Mouse (Mus musculus) liver, embryonic 13.5 days (tissue): ENCODE results near the gene Kif17. TPM values are rescaled to one million over a fixed set of nuclear protein-coding genes. Genes with fewer than 3 reads are reported as not detected.

ENCODE experiments used
- ATAC-seq: fragments of 200-750 bp; cut with Nextera tagmentation; 2 replicates; pipeline ENCODE4 v1.8.0; 2017; ENCODE audit warnings: low read depth, mild to moderate bottlenecking, moderate number of reproducible peaks, moderate library complexity
- DNase-seq: peaks from one replicate; pipeline ENCODE4 v3.0.0; 2022
- H3K27ac ChIP-seq: fragments of 300-500 bp; sonication (generic); 2 replicates; pipeline ENCODE4 v1.5.1; 2015; ENCODE audit warnings: moderate library complexity, mild to moderate bottlenecking, inconsistent platforms
- H3K27me3 ChIP-seq: fragments of 300-500 bp; sonication (generic); 2 replicates; pipeline ENCODE4 v1.6.1; 2015; ENCODE audit warnings: mild to moderate bottlenecking, inconsistent platforms
- H3K36me3 ChIP-seq: fragments of 300-500 bp; sonication (generic); 2 replicates; pipeline ENCODE4 v1.6.1; 2015; ENCODE audit warnings: mild to moderate bottlenecking, inconsistent platforms
- H3K4me1 ChIP-seq: fragments of 300-500 bp; sonication (generic); replicated peaks from 2 replicates; pipeline ENCODE4 v1.6.1; 2015; ENCODE audit warnings: inconsistent platforms
- H3K4me2 ChIP-seq: fragments of 300-500 bp; sonication (generic); 2 replicates; pipeline ENCODE4 v1.6.1; 2015; ENCODE audit warnings: inconsistent platforms, mild to moderate bottlenecking, moderate library complexity
- H3K4me3 ChIP-seq: fragments of 300-500 bp; sonication (generic); replicated peaks from 2 replicates; pipeline ENCODE4 v1.5.1; 2015; ENCODE audit warnings: mild to moderate bottlenecking, inconsistent platforms
- H3K9ac ChIP-seq: fragments of 300-500 bp; sonication (generic); 2 replicates; pipeline ENCODE4 v1.6.1; 2015; ENCODE audit warnings: mild to moderate bottlenecking, inconsistent platforms
- H3K9me3 ChIP-seq: fragments of 300-500 bp; sonication (generic); replicated peaks from 2 replicates; pipeline ENCODE4 v1.6.1; 2016; ENCODE audit warnings: inconsistent platforms
- WGBS: fragments of 180-500 bp; shearing (Covaris S2); methylation state at CpG from one replicate; pipeline ENCODE4 v1.1.7; 2015; ENCODE audit not compliant: insufficient replicate concordance; 5-methylcytosine and 5-hydroxymethylcytosine counted together
- polyA plus RNA-seq: library from polyadenylated mRNA; unstranded; fragments of >200 nt; fragmentation: Nextera tagmentation; extraction: Ambion mirVana; gene quantifications from 2 replicates; pipeline ENCODE4 v1.2.1, GENCODE M21; 2015

Kif17 gene
- polyA plus RNA-seq, 1 experiment from 2014 or later = 0.23 TPM

- no peak overlapping the region for H3K4me3 ChIP-seq
- no peak overlapping the region for H3K4me2 ChIP-seq
- peaks cover 4% of the 10 kb centered on the region for H3K4me1 ChIP-seq
- DNase-seq (no peak), ATAC-seq (no peak)
- no peak overlapping the region for H3K27ac ChIP-seq
- no peaks in the 10 kb centered on the region for H3K27me3 ChIP-seq
- 63% methylated on average over 9 of the region's 9 CpGs for WGBS
- H3K9ac ChIP-seq = no peak overlapping the region
- no peaks in the 10 kb centered on the region for H3K9me3 ChIP-seq
- peaks cover 72% of the 10 kb centered on the region for H3K36me3 ChIP-seq
Measured at GRCm38 (mm10) chr4:138315781-138316180, 65.5 kb downstream of the Kif17 start.

- Histone ChIP-seq H3K4me2 (no peak overlapping the region), H3K9me3 (no peaks in the 10 kb centered on the region), H3K36me3 (peaks cover 66% of the 10 kb centered on the region), H3K9ac (no peak overlapping the region), H3K4me1 (peaks cover 6% of the 10 kb centered on the region), H3K4me3 (no peak overlapping the region), H3K27ac (no peak overlapping the region), H3K27me3 (no peaks in the 10 kb centered on the region)
- DNase-seq = no peak
- 76% methylated on average over 6 of the region's 6 CpGs for WGBS
- no peak for ATAC-seq
Measured at GRCm38 (mm10) chr4:138316369-138316768, 66.1 kb downstream of the Kif17 start.

- Histone ChIP-seq H3K9ac (no peak overlapping the region), H3K4me1 (peaks cover 12% of the 10 kb centered on the region), H3K36me3 (peaks cover 43% of the 10 kb centered on the region), H3K27me3 (no peaks in the 10 kb centered on the region), H3K4me3 (no peak overlapping the region), H3K9me3 (no peaks in the 10 kb centered on the region), H3K27ac (no peak overlapping the region), H3K4me2 (no peak overlapping the region)
- ATAC-seq (peak; percentile 42; the same call in 1 of the 2 replicates), DNase-seq (peak; percentile 44)
- 50% methylated on average over 6 of the region's 6 CpGs for WGBS
Measured at GRCm38 (mm10) chr4:138318509-138319266, 68.5 kb downstream of the Kif17 start.

- Histone ChIP-seq H3K27ac (no peak overlapping the region), H3K4me3 (no peak overlapping the region), H3K9me3 (no peaks in the 10 kb centered on the region), H3K4me1 (peaks cover 20% of the 10 kb centered on the region), H3K4me2 (no peak overlapping the region), H3K27me3 (no peaks in the 10 kb centered on the region), H3K9ac (no peak overlapping the region), H3K36me3 (peaks cover 35% of the 10 kb centered on the region)
- DNase-seq (peak; percentile 66), ATAC-seq (no peak; the same call in 1 of the 2 replicates)
- 26% methylated on average over 10 of the region's 10 CpGs for WGBS
Measured at GRCm38 (mm10) chr4:138319508-138319907, 69.3 kb downstream of the Kif17 start.

- DNase-seq (no peak), ATAC-seq (no peak)
- Histone ChIP-seq H3K4me3 (no peak overlapping the region), H3K9ac (no peak overlapping the region), H3K9me3 (no peaks in the 10 kb centered on the region), H3K27ac (no peak overlapping the region), H3K4me2 (no peak overlapping the region), H3K36me3 (peaks cover 23% of the 10 kb centered on the region), H3K4me1 (peaks cover 27% of the 10 kb centered on the region), H3K27me3 (no peaks in the 10 kb centered on the region)
- WGBS = 69% methylated on average over 11 of the region's 11 CpGs
Measured at GRCm38 (mm10) chr4:138320711-138321110, 70.5 kb downstream of the Kif17 start.

- Histone ChIP-seq H3K27me3 (no peaks in the 10 kb centered on the region), H3K36me3 (peaks cover 18% of the 10 kb centered on the region; the same call in 1 of the 2 replicates), H3K9ac (no peak overlapping the region), H3K9me3 (no peaks in the 10 kb centered on the region), H3K4me3 (no peak overlapping the region), H3K4me1 (peaks cover 31% of the 10 kb centered on the region), H3K27ac (no peak overlapping the region), H3K4me2 (no peak overlapping the region)
- DNase-seq (no peak), ATAC-seq (no peak)
- WGBS = 63% methylated on average over 7 of the region's 7 CpGs
Measured at GRCm38 (mm10) chr4:138321488-138321887, 71.3 kb downstream of the Kif17 start.

GRCm38 (mm10) chr4:138322692-138323091 lies 72.5 kb downstream of the Kif17 start:
- WGBS = 70% methylated on average over 4 of the region's 4 CpGs
- no peak overlapping the region for H3K9ac ChIP-seq
- ATAC-seq (no peak), DNase-seq (no peak)
- H3K4me2 ChIP-seq = no peak overlapping the region
- H3K27me3 ChIP-seq = no peaks in the 10 kb centered on the region
- no peak overlapping the region for H3K27ac ChIP-seq
- no peak overlapping the region for H3K4me3 ChIP-seq
- H3K4me1 ChIP-seq = peaks cover 35% of the 10 kb centered on the region
- H3K9me3 ChIP-seq = no peaks in the 10 kb centered on the region
- peaks cover 6% of the 10 kb centered on the region; the same call in 1 of the 2 replicates for H3K36me3 ChIP-seq

- 0 out of 2 replicates have a peak, but pooled peaks cover 3% of the 10 kb centered on the region for H3K36me3 ChIP-seq
- 56% methylated on average over 4 of the region's 4 CpGs for WGBS
- no peak for ATAC-seq
- peaks cover 40% of the 10 kb centered on the region for H3K4me1 ChIP-seq
- no peaks in the 10 kb centered on the region for H3K27me3 ChIP-seq
- H3K4me2 ChIP-seq = no peak overlapping the region
- no peak for DNase-seq
- no peak overlapping the region for H3K4me3 ChIP-seq
- no peaks in the 10 kb centered on the region for H3K9me3 ChIP-seq
- H3K27ac ChIP-seq = peak overlapping the region; percentile 53; the same call in 1 of the 2 replicates
- H3K9ac ChIP-seq = no peak overlapping the region
Measured at GRCm38 (mm10) chr4:138323753-138324152, 73.5 kb downstream of the Kif17 start.

- H3K27ac ChIP-seq = no peak overlapping the region
- no peak for ATAC-seq
- no peak overlapping the region for H3K4me3 ChIP-seq
Measured at GRCm38 (mm10) chr4:138324451-138324850, 74.2 kb downstream of the Kif17 start.

GRCm38 (mm10) chr4:138325466-138326076 lies 75.3 kb downstream of the Kif17 start:
- WGBS = under 1% methylated on average over 45 of the region's 45 CpGs

More at GRCm38 (mm10) chr4:138324451-138324850, 74.2 kb downstream of the Kif17 start:
- WGBS = 76% methylated on average over 3 of the region's 3 CpGs
- Histone ChIP-seq H3K9ac (no peak overlapping the region), H3K4me1 (peaks cover 40% of the 10 kb centered on the region), H3K9me3 (no peaks in the 10 kb centered on the region), H3K4me2 (no peak overlapping the region), H3K36me3 (0 out of 2 replicates have a peak, but pooled peaks cover 3% of the 10 kb centered on the region), H3K27me3 (no peaks in the 10 kb centered on the region)
- DNase-seq = no peak

GRCm38 (mm10) chr4:138326077-138326695 lies 76.0 kb downstream of the Kif17 start, which contains the start of gene Pink1:
Gene Pink1, minus strand, starts transcription at chr4:138326307.
- Histone ChIP-seq H3K36me3 (no peaks in the 10 kb centered on the region), H3K9me3 (no peaks in the 10 kb centered on the region), H3K9ac (peak within 1 kb of the TSS; percentile 96), H3K27ac (peak within 1 kb of the TSS; percentile 98), H3K27me3 (peaks cover 11% of the 10 kb centered on the region; the same call in 1 of the 2 replicates), H3K4me1 (peaks cover 34% of the 10 kb centered on the region), H3K4me2 (peak within 1 kb of the TSS; percentile 90), H3K4me3 (peak within 1 kb of the TSS; percentile 93)
- DNase-seq (peak; percentile 84), ATAC-seq (peak; percentile 53)
- WGBS = 4% methylated on average over 40 of the region's 41 CpGs

More at GRCm38 (mm10) chr4:138325466-138326076, 75.3 kb downstream of the Kif17 start:
- H3K27ac ChIP-seq = peak overlapping the region; percentile 98
- no peaks in the 10 kb centered on the region for H3K9me3 ChIP-seq
- no peaks in the 10 kb centered on the region for H3K36me3 ChIP-seq
- H3K4me2 ChIP-seq = peak overlapping the region; percentile 90
- H3K9ac ChIP-seq = peak overlapping the region; percentile 96
- ATAC-seq (peak; percentile 93), DNase-seq (peak; percentile 94)
- peaks cover 38% of the 10 kb centered on the region for H3K4me1 ChIP-seq
- H3K4me3 ChIP-seq = peak overlapping the region; percentile 93
- H3K27me3 ChIP-seq = peaks cover 5% of the 10 kb centered on the region; the same call in 1 of the 2 replicates
